34 mouse cellular contexts compared by ENCODE assay signal in the genomic region with DNA sequence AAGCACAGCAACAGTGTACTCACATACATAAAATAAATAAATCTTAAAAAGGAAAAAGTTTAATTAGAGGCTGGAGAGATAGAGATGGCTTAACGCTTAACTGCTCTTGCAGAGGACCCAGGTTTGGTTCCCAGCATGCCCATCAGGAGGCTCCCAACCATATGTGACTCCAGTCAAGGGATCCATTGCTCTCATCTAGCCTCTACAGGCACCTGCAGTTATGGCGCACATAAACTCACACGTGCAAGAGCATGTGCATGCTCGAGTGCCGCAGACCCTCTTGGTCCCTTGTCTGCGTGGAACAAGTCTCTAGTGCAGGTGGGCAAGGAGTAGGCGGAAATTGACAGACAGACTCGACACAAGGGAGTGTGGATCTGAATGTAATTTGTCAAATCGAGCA. TPM values are rescaled to one million over a fixed set of nuclear protein-coding genes. Genes with fewer than 3 reads are reported as not detected.
DNase-seq lines count a peak whose midpoint lies in the region; ATAC-seq and TF ChIP-seq lines count a peak whose summit lies in the region.
"Had no signal": no experiment of that assay in that cellular context is flagged by ENCODE, and none has a peak within 500 bp of the region (broad histone marks: within the 10 kb centered on the region; RNA-seq: fewer than 3 reads in every experiment).

No protein-coding gene starts in this region.

- DNase-seq in gastrocnemius, adult 2 months = no peak
- DNase-seq in gastrocnemius, postnatal 4 days (ENCODE audit: low spot score in 2 of 2) = no peak
- DNase-seq in layer of hippocampus, adult 2 months (ENCODE audit: low spot score in 2 of 2) = no peak
- DNase-seq in layer of hippocampus, postnatal 25 days (ENCODE audit: extremely low spot score in 1 of 2, low spot score in 1 of 2) = no peak
- DNase-seq in midbrain, embryonic 11.5 days (ENCODE audit: low spot score, missing footprints) = peak; percentile 45
- no peak for DNase-seq in midbrain, embryonic 10.5 days (ENCODE audit: low spot score)
- peak; percentile 16 for DNase-seq in induced T-regulatory cell, adult 2 months (ENCODE audit: low read depth)
- DNase-seq in urinary bladder, postnatal 25 days (ENCODE audit: low spot score) = no peak
- DNase-seq: adrenal gland, postnatal 10 days; adrenal gland, postnatal 36 days; cerebellum, adult 11 months; cerebellum, adult 2 months; cerebellum, adult 9-11 months; cerebellum, postnatal 36 days; gastrocnemius, postnatal 14 days; heart, postnatal 4 days had no signal

- 91% methylated on average over 9 of the region's 9 CpGs for WGBS in midbrain, embryonic 11.5 days
- 94% methylated on average over 9 of the region's 9 CpGs for WGBS in midbrain, embryonic 10.5 days

- no peaks in the 10 kb centered on the region for H3K27me3 ChIP-seq in midbrain, embryonic 11.5 days (ENCODE audit: control insufficient read depth, insufficient read depth, low read length)
- no peaks in the 10 kb centered on the region for H3K27me3 ChIP-seq in midbrain, embryonic 10.5 days (ENCODE audit: low read depth, poor library complexity, severe bottlenecking)
- H3K27me3 ChIP-seq: forebrain, embryonic 13.5 days; Patski had no signal

- no peak overlapping the region for H3K4me2 ChIP-seq in midbrain, embryonic 11.5 days
- H3K4me2 ChIP-seq: forebrain, embryonic 13.5 days; heart, embryonic 11.5 days; hindbrain, embryonic 14.5 days had no signal

- no peaks in the 10 kb centered on the region for H3K9me3 ChIP-seq in midbrain, embryonic 11.5 days (ENCODE audit: control insufficient read depth, low read length)
- no peaks in the 10 kb centered on the region for H3K9me3 ChIP-seq in midbrain, embryonic 10.5 days (replicated peaks)
- H3K9me3 ChIP-seq: forebrain, embryonic 10.5 days; forebrain, embryonic 13.5 days had no signal

- H3K9ac ChIP-seq in midbrain, embryonic 11.5 days (ENCODE audit: low read length) = no peak overlapping the region
- H3K9ac ChIP-seq: forebrain, embryonic 13.5 days; hindbrain, embryonic 14.5 days had no signal

- H3K27ac ChIP-seq in gastrocnemius, adult 2 months = peak overlapping the region; percentile 86; the same call in 1 of the 2 replicates
- peak overlapping the region; percentile 80; the same call in 1 of the 2 replicates for H3K27ac ChIP-seq in layer of hippocampus, adult 2 months
- H3K27ac ChIP-seq in midbrain, embryonic 11.5 days (ENCODE audit: low read depth, low read length) = no peak overlapping the region
- no peak overlapping the region for H3K27ac ChIP-seq in midbrain, embryonic 10.5 days (replicated peaks)
- H3K27ac ChIP-seq: forebrain, embryonic 10.5 days; forebrain, embryonic 13.5 days; hindbrain, embryonic 14.5 days; hindbrain, postnatal 0 days had no signal

- ATAC-seq in midbrain, embryonic 11.5 days (ENCODE audit: low FRiP score) = no peak
- ATAC-seq: forebrain, embryonic 13.5 days; forebrain, embryonic 16.5 days; hindbrain, postnatal 0 days; Patski had no signal

- no peaks in the 10 kb centered on the region for H3K4me1 ChIP-seq in midbrain, embryonic 11.5 days (ENCODE audit: control insufficient read depth, insufficient read depth, low read length)
- peaks cover 14% of the 10 kb centered on the region for H3K4me1 ChIP-seq in midbrain, embryonic 10.5 days

- intact Hi-C loops in gastrocnemius, adult 2 months (cut with DNase I) = no loop called here

- H3K36me3 ChIP-seq in midbrain, embryonic 11.5 days (ENCODE audit: control insufficient read depth, insufficient read depth, low read length) = no peaks in the 10 kb centered on the region
- H3K36me3 ChIP-seq in midbrain, embryonic 10.5 days = no peaks in the 10 kb centered on the region
- H3K36me3 ChIP-seq: forebrain, embryonic 10.5 days had no signal

- no peak for TF ChIP-seq CTCF in gastrocnemius, adult 2 months (IDR thresholded peaks at IDR 0.05)
- TF ChIP-seq CTCF in layer of hippocampus, adult 2 months (conservative IDR thresholded peaks at IDR 0.05) = peak; percentile 45; the same call in 1 of the 2 replicates

- no peak overlapping the region for H3K4me3 ChIP-seq in gastrocnemius, adult 2 months
- no peak overlapping the region for H3K4me3 ChIP-seq in layer of hippocampus, adult 2 months
- H3K4me3 ChIP-seq in midbrain, embryonic 11.5 days (ENCODE audit: low read depth, low read length) = no peak overlapping the region
- no peak overlapping the region for H3K4me3 ChIP-seq in midbrain, embryonic 10.5 days
- H3K4me3 ChIP-seq: forebrain, embryonic 10.5 days; forebrain, embryonic 13.5 days had no signal

RNA-seq across cellular contexts. Expression of gene H2-T24, which starts 1.7 kb away (rescaled TPM):
- 1 to 10 TPM; 2.0 to 2.5 TPM for total RNA-seq in gastrocnemius, adult 2 months (2021)
- under 1 TPM; 0.44 to 0.76 TPM for total RNA-seq in gastrocnemius, postnatal 4 days (2021)
- total RNA-seq in layer of hippocampus, adult 2 months (2021) = 1 to 10 TPM; 1.7 to 2.4 TPM
- total RNA-seq in layer of hippocampus, postnatal 25 days (2021) = 1 to 10 TPM; 1.4 to 1.7 TPM
- 3.1 TPM in 2 replicates for polyA plus RNA-seq in midbrain, embryonic 11.5 days (2014; fragmentation: Nextera tagmentation; extraction: Ambion mirVana)
- 4.4 and 5.9 TPM in 2 replicates for polyA plus RNA-seq in midbrain, embryonic 10.5 days (2016; fragmentation: Nextera tagmentation; extraction: Ambion mirVana)
- total RNA-seq: ES-E14 had no signal

RNA-seq across cellular contexts. Expression of gene H2-T23, which starts 10.6 kb away (rescaled TPM):
- 1 to 10 TPM; 6.3 to 9.2 TPM for total RNA-seq in gastrocnemius, adult 2 months (2021)
- total RNA-seq in gastrocnemius, postnatal 4 days (2021) = 1 to 10 TPM; 5.0 to 5.7 TPM
- 1 to 10 TPM; 5.2 to 6.0 TPM for total RNA-seq in layer of hippocampus, adult 2 months (2021)
- total RNA-seq in layer of hippocampus, postnatal 25 days (2021) = 1 to 10 TPM; 3.9 to 4.8 TPM
- polyA plus RNA-seq in midbrain, embryonic 11.5 days (2014; fragmentation: Nextera tagmentation; extraction: Ambion mirVana) = 3.2 and 3.3 TPM in 2 replicates
- 3.5 and 4.9 TPM in 2 replicates for polyA plus RNA-seq in midbrain, embryonic 10.5 days (2016; fragmentation: Nextera tagmentation; extraction: Ambion mirVana)

RNA-seq across cellular contexts. Expression of gene H2-T22, which starts 20.4 kb away (rescaled TPM):
- total RNA-seq in gastrocnemius, adult 2 months (2021) = 1 to 10 TPM; 8.8 to 9.7 TPM
- 10 to 100 TPM; 10.8 to 11.6 TPM for total RNA-seq in gastrocnemius, postnatal 4 days (2021)
- total RNA-seq in layer of hippocampus, adult 2 months (2021) = 10 to 100 TPM in 1 of 2 experiments, 1 to 10 TPM in 1; 9.1 to 10.3 TPM
- 1 to 10 TPM; 6.9 to 8.8 TPM for total RNA-seq in layer of hippocampus, postnatal 25 days (2021)
- polyA plus RNA-seq in midbrain, embryonic 11.5 days (2014; fragmentation: Nextera tagmentation; extraction: Ambion mirVana) = 7.3 and 7.6 TPM in 2 replicates
- 7.0 and 8.4 TPM in 2 replicates for polyA plus RNA-seq in midbrain, embryonic 10.5 days (2016; fragmentation: Nextera tagmentation; extraction: Ambion mirVana)

RNA-seq across cellular contexts. Expression of gene Gm6034, which starts 20.7 kb away (rescaled TPM):
- not detected for total RNA-seq in gastrocnemius, adult 2 months (2021)
- total RNA-seq in gastrocnemius, postnatal 4 days (2021) = not detected
- total RNA-seq in layer of hippocampus, adult 2 months (2021) = not detected
- not detected for total RNA-seq in layer of hippocampus, postnatal 25 days (2021)
- not detected in 2 replicates for polyA plus RNA-seq in midbrain, embryonic 11.5 days (2014; fragmentation: Nextera tagmentation; extraction: Ambion mirVana)
- not detected in 2 replicates for polyA plus RNA-seq in midbrain, embryonic 10.5 days (2016; fragmentation: Nextera tagmentation; extraction: Ambion mirVana)
- total RNA-seq: adrenal gland, adult 18-20 months; adrenal gland, postnatal 10 days; adrenal gland, postnatal 36 days; gastrocnemius, adult 18-20 months; gastrocnemius, postnatal 14 days; heart, adult 8-10 months; heart, postnatal 4 days; hindbrain, postnatal 0 days had no signal
- polyA plus RNA-seq: cerebellum, adult 2 months; embryonic facial prominence, embryonic 11.5 days; embryonic facial prominence, embryonic 14.5 days; forebrain, embryonic 10.5 days; forebrain, embryonic 13.5 days; forebrain, embryonic 16.5 days; gonadal fat pad, adult 2 months; heart, embryonic 11.5 days; heart, embryonic 14.5 days; heart, postnatal 0 days; hindbrain, embryonic 11.5 days; hindbrain, embryonic 14.5 days; hindbrain, postnatal 0 days; intestine, embryonic 14.5 days; Patski had no signal

RNA-seq across cellular contexts. Expression of gene Gm11127, which starts 36.1 kb away (rescaled TPM):
- 1 to 10 TPM; 1.5 to 2.1 TPM for total RNA-seq in gastrocnemius, adult 2 months (2021)
- 1 to 10 TPM; 1.7 to 2.1 TPM for total RNA-seq in gastrocnemius, postnatal 4 days (2021)
- total RNA-seq in layer of hippocampus, adult 2 months (2021) = 1 to 10 TPM; 1.6 to 1.7 TPM
- 1 to 10 TPM; 1.1 to 1.2 TPM for total RNA-seq in layer of hippocampus, postnatal 25 days (2021)
- not detected in 2 replicates for polyA plus RNA-seq in midbrain, embryonic 11.5 days (2014; fragmentation: Nextera tagmentation; extraction: Ambion mirVana)
- polyA plus RNA-seq in midbrain, embryonic 10.5 days (2016; fragmentation: Nextera tagmentation; extraction: Ambion mirVana) = not detected in 2 replicates
- total RNA-seq: hindbrain, postnatal 0 days had no signal
- polyA plus RNA-seq: embryonic facial prominence, embryonic 11.5 days; embryonic facial prominence, embryonic 14.5 days; forebrain, embryonic 10.5 days; forebrain, embryonic 13.5 days; heart, embryonic 11.5 days; heart, embryonic 14.5 days; heart, postnatal 0 days; hindbrain, embryonic 11.5 days; hindbrain, postnatal 0 days; intestine, embryonic 14.5 days had no signal

Comparison
In these comparisons a context has a peak if more than half of its experiments do, and no peak if none do; other contexts are left out.
1. DNase-seq: peak in midbrain, embryonic 11.5 days (single experiment) and induced T-regulatory cell, adult 2 months (single experiment); none in gastrocnemius, adult 2 months (single experiment), gastrocnemius, postnatal 4 days (0 of 2), layer of hippocampus, adult 2 months (0 of 2), layer of hippocampus, postnatal 25 days (0 of 2), midbrain, embryonic 10.5 days (single experiment) and urinary bladder, postnatal 25 days (single experiment).
2. H3K27ac ChIP-seq: peak in gastrocnemius, adult 2 months (single experiment) and layer of hippocampus, adult 2 months (single experiment); none in midbrain, embryonic 11.5 days (single experiment) and midbrain, embryonic 10.5 days (single experiment).